Mouse (Mus musculus) limb, embryonic 12.5 days (tissue): ENCODE measurements around the gene Spg11. TPM values are rescaled to one million over a fixed set of nuclear protein-coding genes. Genes with fewer than 3 reads are reported as not detected.
A peak's percentile ranks its signal among the peaks of the same experiment; 100 is the strongest.

ENCODE experiments used
- ATAC-seq: fragments of 200-750 bp; cut with Nextera tagmentation; 2 replicates; pipeline ENCODE4 v1.8.0; 2017; ENCODE audit warnings: low read depth, moderate TSS enrichment; ENCODE audit not compliant: insufficient number of reproducible peaks, insufficient read depth, low FRiP score, low TSS enrichment
- H3K27ac ChIP-seq: fragments of 300-500 bp; sonication (generic); 2 replicates; pipeline ENCODE4 v1.5.1; 2016; ENCODE audit warnings: mild to moderate bottlenecking, moderate library complexity
- H3K27me3 ChIP-seq: fragments of 300-500 bp; sonication (generic); 2 replicates; pipeline ENCODE4 v1.6.1; 2016; ENCODE audit warnings: mild to moderate bottlenecking, moderate library complexity
- H3K36me3 ChIP-seq: fragments of 300-500 bp; sonication (generic); 2 replicates; pipeline ENCODE4 v1.6.1; 2016; ENCODE audit warnings: mild to moderate bottlenecking, moderate library complexity
- H3K4me1 ChIP-seq: fragments of 300-500 bp; sonication (generic); replicated peaks from 2 replicates; pipeline ENCODE4 v1.6.1; 2016
- H3K4me2 ChIP-seq: fragments of 300-500 bp; sonication (generic); 2 replicates; pipeline ENCODE4 v1.6.1; 2016; ENCODE audit warnings: mild to moderate bottlenecking, moderate library complexity
- H3K4me3 ChIP-seq: fragments of 300-500 bp; sonication (generic); replicated peaks from 2 replicates; pipeline ENCODE4 v1.5.1; 2016; ENCODE audit warnings: mild to moderate bottlenecking
- H3K9ac ChIP-seq: fragments of 300-500 bp; sonication (generic); replicated peaks from 2 replicates; pipeline ENCODE4 v1.6.1; 2016; ENCODE audit warnings: mild to moderate bottlenecking, moderate library complexity
- H3K9me3 ChIP-seq: fragments of 300-500 bp; sonication (generic); 2 replicates; pipeline ENCODE4 v1.6.1; 2016; ENCODE audit warnings: mild to moderate bottlenecking, moderate library complexity
- WGBS: fragments of 180-500 bp; shearing (Covaris S2); methylation state at CpG from one replicate; pipeline ENCODE4 v1.1.7; 2016; 5-methylcytosine and 5-hydroxymethylcytosine counted together
- polyA plus RNA-seq: library from polyadenylated mRNA; unstranded; fragments of >200 nt; fragmentation: Nextera tagmentation; extraction: Ambion mirVana; gene quantifications from 2 replicates; pipeline ENCODE4 v1.2.1, GENCODE M21; 2016

Gene Spg11
- 12.1 and 13.1 TPM in 2 replicates for polyA plus RNA-seq

DNA sequence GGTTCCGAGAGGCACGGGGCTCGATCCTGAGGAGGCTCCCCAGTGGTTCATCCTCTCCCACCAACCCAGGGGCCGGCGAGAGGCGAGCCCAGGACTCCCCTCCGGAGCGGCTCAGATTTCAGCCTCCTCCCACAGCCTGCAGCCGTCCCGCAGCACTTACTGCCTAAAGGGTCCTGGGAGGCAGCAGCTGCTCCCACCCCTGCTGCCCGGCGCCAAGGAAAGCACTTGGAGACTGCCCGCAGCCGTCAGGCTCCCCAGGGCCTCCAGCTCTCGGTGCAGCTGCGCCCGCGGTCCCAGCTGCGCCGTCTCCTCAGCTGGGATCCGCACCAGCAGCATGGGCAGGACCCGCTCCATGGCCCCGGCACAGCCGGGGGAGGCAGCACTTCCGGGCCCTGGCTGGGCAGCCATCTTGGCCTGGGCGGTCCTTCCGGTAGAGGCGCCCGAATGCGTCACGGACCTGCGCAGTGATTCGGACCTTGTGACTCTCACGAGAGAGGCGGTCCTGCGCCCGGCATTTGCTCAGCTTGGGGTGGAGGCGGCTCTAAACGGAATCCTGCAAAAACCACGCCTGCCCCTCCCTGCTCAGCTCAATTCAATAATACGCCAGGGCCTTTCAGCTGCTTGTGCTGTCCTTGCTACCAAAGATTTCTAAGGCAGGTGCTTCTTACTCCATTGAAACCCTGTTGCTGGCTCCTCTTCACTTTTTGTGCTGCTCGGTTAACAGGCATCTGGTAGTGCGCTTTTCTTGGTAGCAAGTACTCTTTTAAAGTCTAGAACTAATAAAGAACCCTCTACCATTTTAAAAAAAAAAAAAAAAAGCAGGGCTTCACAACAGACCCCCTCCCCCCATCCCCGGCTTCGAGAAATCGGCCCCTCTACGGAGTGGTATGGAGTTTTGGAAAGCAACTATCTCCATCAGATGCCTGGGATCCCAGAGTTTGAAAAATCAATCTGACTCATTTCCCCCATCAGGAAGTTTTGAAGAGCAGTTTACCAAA, at the start of gene Spg11:
Spg11 (minus strand) TSS at position 426 of the 998 bp plus-strand sequence.
- H3K4me2 ChIP-seq: peak within 1 kb of the TSS; percentile 59
- peak within 1 kb of the TSS; percentile 89 for H3K9ac ChIP-seq
- peak; percentile 99 for ATAC-seq
- peaks cover 16% of the 10 kb centered on the region; the same call in 1 of the 2 replicates for H3K36me3 ChIP-seq
- H3K27me3 ChIP-seq: no peaks in the 10 kb centered on the region
- 0 out of 2 replicates have a peak, but pooled peaks cover 3% of the 10 kb centered on the region for H3K4me1 ChIP-seq
- H3K4me3 ChIP-seq: peak within 1 kb of the TSS; percentile 80
- 1% methylated on average over 47 of the region's 47 CpGs for WGBS
- H3K27ac ChIP-seq: peak within 1 kb of the TSS; percentile 98
- H3K9me3 ChIP-seq: no peaks in the 10 kb centered on the region

DNA sequence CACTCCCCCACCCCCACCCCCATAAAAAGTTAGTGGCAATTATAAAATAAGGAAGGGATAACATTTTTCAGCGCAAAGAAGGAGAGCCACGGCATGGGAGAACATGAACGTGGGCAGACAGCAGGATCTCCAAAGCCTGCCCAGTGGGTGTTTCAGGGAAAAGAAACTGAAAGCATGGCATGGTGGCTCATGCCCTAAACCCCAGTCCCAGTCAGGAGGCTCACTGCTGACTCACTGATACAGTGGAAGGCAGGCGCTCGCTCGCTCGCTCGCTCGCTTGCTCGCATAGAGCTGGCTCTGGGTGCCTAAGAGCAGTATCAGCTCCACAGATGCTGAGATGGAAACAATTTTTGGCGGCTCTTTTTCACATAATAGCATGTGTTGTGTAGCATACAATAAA, 46.1 kb upstream of the Spg11 start:
- no peak overlapping the region; the same call in 1 of the 2 replicates for H3K27ac ChIP-seq
- no peak overlapping the region for H3K4me2 ChIP-seq
- H3K4me3 ChIP-seq: no peak overlapping the region
- H3K9ac ChIP-seq: no peak overlapping the region
- ATAC-seq: no peak
- WGBS: 82% methylated on average over 11 of the region's 11 CpGs
- H3K27me3 ChIP-seq: no peaks in the 10 kb centered on the region
- H3K36me3 ChIP-seq: no peaks in the 10 kb centered on the region
- peaks cover 10% of the 10 kb centered on the region; the same call in 1 of the 2 replicates for H3K4me1 ChIP-seq
- H3K9me3 ChIP-seq: no peaks in the 10 kb centered on the region

DNA sequence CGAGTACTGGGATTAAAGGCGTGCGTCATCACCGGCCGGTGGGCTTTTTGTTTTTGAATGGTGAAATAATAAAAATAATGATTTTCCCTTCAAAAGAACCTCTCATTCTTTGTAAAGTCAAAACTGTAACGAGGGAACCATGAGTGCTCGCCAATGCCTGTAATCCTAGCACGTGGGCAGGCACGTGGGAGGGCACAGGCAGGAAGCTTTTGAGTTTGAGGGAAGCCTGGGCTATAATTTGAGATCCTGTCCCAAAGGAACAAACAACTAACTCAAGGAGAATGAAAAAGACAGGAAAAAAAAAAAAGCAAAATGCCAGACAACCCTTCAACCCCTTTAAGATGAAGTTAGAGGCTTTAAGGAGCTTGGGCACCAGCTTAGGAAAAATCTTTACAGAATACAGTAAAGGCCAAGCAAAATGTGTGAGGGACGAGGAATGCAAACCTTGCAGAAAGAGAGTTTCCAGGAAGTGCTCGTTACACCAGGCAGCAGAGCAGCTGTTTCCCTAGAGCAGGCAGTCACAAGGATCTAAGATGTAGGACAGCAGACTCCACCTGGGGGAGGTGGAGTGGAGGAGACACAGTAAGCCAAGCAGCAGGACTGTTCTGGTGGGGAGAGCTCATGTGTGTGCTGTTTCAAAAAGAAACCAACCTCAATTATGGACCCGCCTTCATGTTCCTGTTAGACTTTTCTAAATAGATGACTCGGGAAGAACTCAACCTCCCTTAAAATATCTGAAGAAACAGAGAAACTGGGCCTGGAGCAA, 45.4 kb upstream of the Spg11 start:
- 68% methylated on average over 13 of the region's 13 CpGs for WGBS
- H3K27me3 ChIP-seq: no peaks in the 10 kb centered on the region
- ATAC-seq: no peak
- no peak overlapping the region; the same call in 1 of the 2 replicates for H3K27ac ChIP-seq
- no peak overlapping the region for H3K4me2 ChIP-seq
- H3K9me3 ChIP-seq: no peaks in the 10 kb centered on the region
- H3K4me1 ChIP-seq: peaks cover 10% of the 10 kb centered on the region; the same call in 1 of the 2 replicates
- no peak overlapping the region for H3K4me3 ChIP-seq
- H3K9ac ChIP-seq: no peak overlapping the region
- no peaks in the 10 kb centered on the region for H3K36me3 ChIP-seq

DNA sequence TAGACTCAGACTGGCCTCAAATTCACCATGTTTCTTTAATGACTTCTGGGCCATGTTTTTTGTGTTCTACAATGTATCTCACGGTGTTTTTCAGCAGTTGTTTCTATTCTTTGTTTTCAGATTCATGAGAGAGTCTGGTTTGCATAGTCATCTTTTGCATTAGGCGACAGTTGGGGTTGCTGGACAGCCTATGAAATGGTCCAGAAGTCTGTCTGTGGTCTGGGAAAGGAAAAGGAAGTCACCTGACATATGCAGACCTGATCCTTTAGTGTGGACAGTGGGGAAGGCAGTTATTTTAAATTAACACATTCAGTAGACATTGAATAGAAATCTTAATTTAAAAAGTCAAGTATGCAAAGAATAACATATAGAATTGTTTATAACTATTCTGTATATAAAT, 44.3 kb upstream of the Spg11 start:
- Histone ChIP-seq H3K4me2 (no peak overlapping the region), H3K4me3 (no peak overlapping the region), H3K36me3 (no peaks in the 10 kb centered on the region), H3K9me3 (no peaks in the 10 kb centered on the region), H3K9ac (no peak overlapping the region), H3K4me1 (peaks cover 10% of the 10 kb centered on the region; the same call in 1 of the 2 replicates), H3K27ac (no peak overlapping the region), H3K27me3 (no peaks in the 10 kb centered on the region)
- 90% methylated on average over 2 of the region's 2 CpGs for WGBS
- no peak for ATAC-seq

DNA sequence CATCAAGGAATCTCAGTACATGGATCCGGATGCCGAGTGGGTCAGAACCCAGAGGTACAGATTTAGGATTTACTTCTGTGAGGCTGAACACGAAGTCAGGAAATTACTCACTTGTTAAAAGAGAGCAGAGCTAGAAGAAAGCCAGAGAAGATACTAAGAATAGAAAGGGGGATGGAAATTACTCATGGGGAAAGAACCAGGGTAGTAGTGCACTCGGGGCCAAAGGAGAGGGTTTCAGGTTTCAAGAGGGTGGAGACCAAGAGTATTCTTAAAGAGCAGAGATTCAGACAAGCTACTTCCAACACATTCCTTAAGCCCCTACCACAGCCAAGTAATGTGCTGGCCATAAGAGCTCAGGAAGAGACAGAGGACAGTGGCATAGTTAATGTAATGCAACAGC, 43.4 kb upstream of the Spg11 start:
- WGBS: 50% methylated on average over 4 of the region's 4 CpGs
- Histone ChIP-seq H3K27ac (no peak overlapping the region), H3K9me3 (no peaks in the 10 kb centered on the region), H3K4me1 (peaks cover 10% of the 10 kb centered on the region; the same call in 1 of the 2 replicates), H3K4me3 (no peak overlapping the region), H3K9ac (no peak overlapping the region), H3K36me3 (no peaks in the 10 kb centered on the region), H3K4me2 (no peak overlapping the region), H3K27me3 (no peaks in the 10 kb centered on the region)
- no peak for ATAC-seq

DNA sequence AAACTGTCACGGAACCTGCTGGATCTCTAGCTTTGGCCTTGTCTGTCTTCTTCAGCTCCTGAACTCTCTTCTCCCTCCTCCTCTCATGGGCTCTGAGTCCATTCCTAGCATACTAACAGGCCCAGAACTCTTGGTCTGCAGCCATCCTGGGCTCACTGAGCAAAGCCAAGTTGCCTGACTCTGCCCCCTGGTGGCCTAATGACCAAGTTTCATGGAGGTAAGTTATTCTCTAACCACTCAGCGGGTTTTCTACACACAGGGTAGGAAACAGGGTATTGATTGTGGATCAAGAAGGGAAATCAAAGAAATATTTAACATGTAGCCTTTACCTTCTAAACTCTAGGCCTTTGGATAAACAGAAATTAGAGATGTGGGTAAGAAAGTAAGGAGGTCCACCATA, 42.5 kb upstream of the Spg11 start, which contains the start of gene Trim69:
Trim69 (plus strand) TSS at position 21 of the 400 bp plus-strand sequence.
- Histone ChIP-seq H3K4me3 (no peak within 1 kb of the TSS), H3K9me3 (no peaks in the 10 kb centered on the region), H3K4me2 (no peak within 1 kb of the TSS), H3K27me3 (no peaks in the 10 kb centered on the region), H3K36me3 (no peaks in the 10 kb centered on the region), H3K9ac (no peak within 1 kb of the TSS), H3K4me1 (peaks cover 10% of the 10 kb centered on the region; the same call in 1 of the 2 replicates), H3K27ac (no peak within 1 kb of the TSS)
- ATAC-seq: no peak
- 44% methylated on average over 2 of the region's 2 CpGs for WGBS

DNA sequence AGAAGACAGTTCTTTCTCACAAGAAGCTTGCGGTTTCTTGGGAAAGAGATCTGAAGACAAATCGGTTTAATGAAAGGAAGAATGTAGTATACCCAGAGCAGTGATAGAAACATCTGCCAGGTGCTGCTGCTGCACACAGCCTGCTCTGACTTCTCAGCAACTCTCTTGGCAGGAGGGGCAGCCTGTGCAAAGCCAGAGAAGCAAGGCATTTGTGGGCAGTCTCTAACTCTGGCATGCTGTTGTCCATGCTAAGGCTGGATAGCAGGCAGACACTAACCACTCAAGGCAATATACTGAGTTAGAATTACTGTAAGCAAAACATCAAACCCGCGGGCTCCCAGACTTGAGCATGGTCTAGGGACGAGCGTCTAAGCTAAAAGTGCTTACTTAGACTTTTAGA, 41.5 kb upstream of the Spg11 start:
- WGBS: 81% methylated on average over 6 of the region's 6 CpGs
- H3K36me3 ChIP-seq: peaks cover 4% of the 10 kb centered on the region; the same call in 1 of the 2 replicates
- no peak overlapping the region for H3K27ac ChIP-seq
- no peaks in the 10 kb centered on the region for H3K9me3 ChIP-seq
- H3K4me3 ChIP-seq: no peak overlapping the region
- ATAC-seq: no peak
- H3K27me3 ChIP-seq: no peaks in the 10 kb centered on the region
- no peak overlapping the region for H3K4me2 ChIP-seq
- H3K4me1 ChIP-seq: peaks cover 10% of the 10 kb centered on the region; the same call in 1 of the 2 replicates
- H3K9ac ChIP-seq: no peak overlapping the region

DNA sequence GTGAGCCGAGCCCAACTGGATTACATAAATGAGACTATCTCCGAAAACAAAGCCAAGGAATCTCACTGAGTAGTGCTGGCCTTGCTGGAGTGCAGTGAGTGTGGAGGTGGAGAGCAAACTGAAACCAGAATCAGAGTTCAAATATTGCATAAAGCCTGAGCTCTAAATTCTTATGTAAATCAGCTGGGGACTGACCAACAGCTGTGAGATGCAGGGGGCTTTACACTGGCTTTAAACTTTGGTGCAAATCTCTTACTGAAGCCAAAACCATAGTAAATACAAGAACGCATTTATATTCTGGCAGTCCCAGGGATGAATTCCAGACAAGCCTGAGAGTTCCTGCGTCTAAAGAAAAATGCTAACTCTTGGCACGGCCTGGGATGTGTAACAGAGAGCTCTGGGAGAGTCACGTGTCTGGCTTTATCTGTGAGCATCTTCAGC, 40.2 kb upstream of the Spg11 start:
- ATAC-seq: no peak
- 0 out of 2 replicates have a peak, but pooled peaks cover 2% of the 10 kb centered on the region for H3K4me1 ChIP-seq
- H3K4me3 ChIP-seq: no peak overlapping the region
- 65% methylated on average over 6 of the region's 6 CpGs for WGBS
- no peak overlapping the region for H3K4me2 ChIP-seq
- no peak overlapping the region for H3K9ac ChIP-seq
- H3K27ac ChIP-seq: no peak overlapping the region
- peaks cover 9% of the 10 kb centered on the region; the same call in 1 of the 2 replicates for H3K36me3 ChIP-seq
- no peaks in the 10 kb centered on the region for H3K27me3 ChIP-seq
- H3K9me3 ChIP-seq: no peaks in the 10 kb centered on the region

DNA sequence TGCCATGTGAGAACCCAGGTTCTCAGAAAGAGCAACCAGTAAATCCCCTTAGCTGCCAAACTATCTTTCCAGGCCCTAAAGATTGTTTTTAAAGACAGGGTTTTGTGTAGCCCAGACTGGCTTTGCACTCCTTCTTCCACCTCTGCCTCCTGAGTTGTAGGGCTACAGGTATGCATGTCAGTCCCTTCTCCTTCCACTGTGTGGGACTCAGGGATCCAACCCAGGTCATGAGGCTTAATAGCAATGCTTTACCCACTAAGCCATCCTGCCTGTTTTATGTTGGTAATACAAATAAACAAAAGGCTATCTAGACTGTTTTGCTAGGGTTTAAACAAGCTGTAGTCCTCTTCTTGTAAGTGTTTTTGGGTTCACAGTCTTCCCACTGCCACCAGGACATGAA, 39.4 kb upstream of the Spg11 start:
- Histone ChIP-seq H3K27ac (no peak overlapping the region), H3K4me2 (no peak overlapping the region), H3K4me3 (no peak overlapping the region), H3K9ac (no peak overlapping the region), H3K9me3 (no peaks in the 10 kb centered on the region), H3K27me3 (no peaks in the 10 kb centered on the region), H3K4me1 (0 out of 2 replicates have a peak, but pooled peaks cover 2% of the 10 kb centered on the region), H3K36me3 (peaks cover 9% of the 10 kb centered on the region; the same call in 1 of the 2 replicates)
- no peak for ATAC-seq

DNA sequence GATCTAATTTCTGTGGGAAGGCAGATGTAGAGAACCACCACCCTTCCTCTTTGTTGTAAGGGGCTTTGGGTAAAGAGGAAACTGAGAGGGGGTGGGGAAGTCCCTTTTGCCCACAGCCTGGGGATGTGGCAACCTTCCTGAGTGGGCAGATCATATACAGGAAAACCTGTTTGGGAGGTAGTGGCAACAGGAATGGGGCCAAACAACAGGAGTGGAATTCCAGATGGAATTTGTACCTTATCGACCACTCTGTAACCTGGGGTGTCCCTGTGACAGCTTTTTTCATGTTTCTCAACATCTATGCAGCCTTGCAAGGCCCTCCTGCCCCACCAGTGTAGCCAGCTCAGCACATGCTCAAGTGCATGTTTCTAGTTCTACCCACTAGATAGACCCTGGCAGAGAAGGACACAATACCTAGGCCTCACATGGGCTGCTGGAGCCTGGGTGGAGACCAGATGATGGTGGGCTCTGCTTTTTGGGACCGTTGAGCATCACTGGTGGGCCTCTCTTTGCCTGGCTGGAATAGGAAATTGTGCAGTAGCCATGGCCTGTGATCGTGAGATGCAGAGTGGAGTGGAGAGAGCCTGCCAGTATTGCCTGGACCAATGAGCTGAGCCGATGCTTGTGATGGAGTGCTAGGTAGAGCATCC, 38.0 kb upstream of the Spg11 start:
- no peaks in the 10 kb centered on the region for H3K9me3 ChIP-seq
- H3K36me3 ChIP-seq: peaks cover 17% of the 10 kb centered on the region; the same call in 1 of the 2 replicates
- no peak for ATAC-seq
- H3K4me2 ChIP-seq: no peak overlapping the region
- H3K4me3 ChIP-seq: no peak overlapping the region
- no peaks in the 10 kb centered on the region for H3K4me1 ChIP-seq
- WGBS: 95% methylated on average over 4 of the region's 4 CpGs
- H3K27me3 ChIP-seq: no peaks in the 10 kb centered on the region
- no peak overlapping the region for H3K27ac ChIP-seq
- H3K9ac ChIP-seq: no peak overlapping the region
